In genomic region chr9:48479838-48480410, GRCm38 (mm10) we compare ENCODE assay signal across 8 mouse cellular contexts. TPM values are rescaled to one million over a fixed set of nuclear protein-coding genes. Genes with fewer than 3 reads are reported as not detected.
DNase-seq lines count a peak whose midpoint lies in the region; ATAC-seq and TF ChIP-seq lines count a peak whose summit lies in the region.

No protein-coding gene starts in this region.

- peak overlapping the region; percentile 62 for H3K9ac ChIP-seq in forebrain, postnatal 0 days
- H3K9ac ChIP-seq in liver, embryonic 16.5 days (ENCODE audit: low read depth, low read length), result peak overlapping the region; percentile 87

- peak overlapping the region; percentile 70 for H3K4me3 ChIP-seq in forebrain, postnatal 0 days (ENCODE audit: low read depth, low read length)
- peak overlapping the region; percentile 85 for H3K4me3 ChIP-seq in liver, embryonic 16.5 days (ENCODE audit: low read depth, low read length)

- WGBS in forebrain, postnatal 0 days, result 6% methylated on average over 25 of the region's 25 CpGs
- WGBS in liver, embryonic 16.5 days (ENCODE audit: insufficient replicate concordance), result 5% methylated on average over 23 of the region's 25 CpGs

- peaks cover 8% of the 10 kb centered on the region; the same call in 1 of the 2 replicates for H3K36me3 ChIP-seq in forebrain, postnatal 0 days (ENCODE audit: insufficient read depth)
- no peaks in the 10 kb centered on the region for H3K36me3 ChIP-seq in liver, embryonic 16.5 days (ENCODE audit: control insufficient read depth, insufficient read depth)

- H3K4me1 ChIP-seq in forebrain, postnatal 0 days (ENCODE audit: insufficient read depth), result no peaks in the 10 kb centered on the region; the same call in 1 of the 2 replicates
- peaks cover 14% of the 10 kb centered on the region for H3K4me1 ChIP-seq in liver, embryonic 16.5 days (ENCODE audit: control insufficient read depth, low read depth, low read length)

- no peaks in the 10 kb centered on the region for H3K9me3 ChIP-seq in forebrain, postnatal 0 days (ENCODE audit: low read length)
- H3K9me3 ChIP-seq in liver, embryonic 16.5 days (replicated peaks; ENCODE audit: control insufficient read depth, low read length), result no peaks in the 10 kb centered on the region

- TF ChIP-seq CTCF in forebrain, postnatal 0 days (IDR thresholded peaks at IDR 0.05; ENCODE audit: low read depth), result no peak

- DNase-seq in kidney, adult 18-20 months, result peak; percentile 10
- DNase-seq in kidney, adult 8-10 months, result no peak
- peak; percentile 56 for DNase-seq in NIH3T3 (ENCODE audit: low read depth)
- no peak for DNase-seq in forebrain, postnatal 0 days
- DNase-seq in left cerebral cortex, adult 11 months (ENCODE audit: low spot score), result no peak
- DNase-seq in natural killer cell, adult 2 months (ENCODE audit: low spot score in 2 of 2), result no peak

- no peak overlapping the region for H3K27ac ChIP-seq in forebrain, postnatal 0 days (ENCODE audit: low read depth, low read length)
- H3K27ac ChIP-seq in liver, embryonic 16.5 days (ENCODE audit: low read length), result peak overlapping the region; percentile 70

- no peaks in the 10 kb centered on the region for H3K27me3 ChIP-seq in forebrain, postnatal 0 days (ENCODE audit: insufficient read depth, low read length)
- no peaks in the 10 kb centered on the region for H3K27me3 ChIP-seq in liver, embryonic 16.5 days (ENCODE audit: control insufficient read depth, insufficient read depth, low read depth, low read length)

- peak; percentile 26 for ATAC-seq in forebrain, postnatal 0 days
- peak; percentile 6; the same call in 1 of the 2 replicates for ATAC-seq in liver, embryonic 16.5 days (ENCODE audit: low read depth)
- ATAC-seq in CD4-positive, CD25-positive, alpha-beta regulatory T cell, adult 4 months, result no peak

- H3K4me2 ChIP-seq in forebrain, postnatal 0 days (ENCODE audit: low read depth), result peak overlapping the region; percentile 96
- H3K4me2 ChIP-seq in liver, embryonic 16.5 days (ENCODE audit: low read depth, low read length), result peak overlapping the region; percentile 98

RNA-seq across cellular contexts. Expression of gene Rexo2, which starts 0.5 kb away (rescaled TPM):
- total RNA-seq in forebrain, postnatal 0 days (2014; rRNA removed), result 61.2 and 83.9 TPM in 2 replicates
- polyA plus RNA-seq in forebrain, postnatal 0 days (2015; fragmentation: Nextera tagmentation; extraction: Ambion mirVana), result 108 and 109 TPM in 2 replicates
- polyA plus RNA-seq in liver, embryonic 16.5 days (2015; fragmentation: Nextera tagmentation; extraction: Ambion mirVana), result 76.8 and 85.6 TPM in 2 replicates
- 100 to 1,000 TPM; 138 to 156 TPM for polyA plus RNA-seq in CD4-positive, CD25-positive, alpha-beta regulatory T cell, adult 4 months (2017; shearing (Covaris generic))

RNA-seq across cellular contexts. Expression of gene Rbm7, which starts 15.2 kb away (rescaled TPM):
- total RNA-seq in forebrain, postnatal 0 days (2014; rRNA removed), result 70.9 and 74.4 TPM in 2 replicates
- 86.8 and 92.7 TPM in 2 replicates for polyA plus RNA-seq in forebrain, postnatal 0 days (2015; fragmentation: Nextera tagmentation; extraction: Ambion mirVana)
- 49.8 and 52.7 TPM in 2 replicates for polyA plus RNA-seq in liver, embryonic 16.5 days (2015; fragmentation: Nextera tagmentation; extraction: Ambion mirVana)
- 100 to 1,000 TPM; 139 to 156 TPM for polyA plus RNA-seq in CD4-positive, CD25-positive, alpha-beta regulatory T cell, adult 4 months (2017; shearing (Covaris generic))

RNA-seq across cellular contexts. Expression of gene Gm5617, which starts 15.3 kb away (rescaled TPM):
- 24.4 and 24.6 TPM in 2 replicates for total RNA-seq in forebrain, postnatal 0 days (2014; rRNA removed)
- polyA plus RNA-seq in forebrain, postnatal 0 days (2015; fragmentation: Nextera tagmentation; extraction: Ambion mirVana), result 23.3 and 30.7 TPM in 2 replicates
- 17.3 and 19.0 TPM in 2 replicates for polyA plus RNA-seq in liver, embryonic 16.5 days (2015; fragmentation: Nextera tagmentation; extraction: Ambion mirVana)
- 10 to 100 TPM; 13.9 to 24.9 TPM for polyA plus RNA-seq in CD4-positive, CD25-positive, alpha-beta regulatory T cell, adult 4 months (2017; shearing (Covaris generic))

Comparison
In these comparisons a context has a peak if more than half of its experiments do, and no peak if none do; other contexts are left out.
1. DNase-seq: peak in kidney, adult 18-20 months (single experiment) and NIH3T3 (single experiment); none in kidney, adult 8-10 months (0 of 2), forebrain, postnatal 0 days (single experiment), left cerebral cortex, adult 11 months (single experiment) and natural killer cell, adult 2 months (0 of 2).